Mouse (Mus musculus): ENCODE data around the gene Olfr1185-ps1. TPM values are rescaled to one million over a fixed set of nuclear protein-coding genes. Genes with fewer than 3 reads are reported as not detected.
"Not testable (repeated sequence)": the region's sequence is repeated elsewhere in the genome, so short reads cannot be mapped to it uniquely, and the experiment has no call there.

Olfr1185-ps1 gene
- not detected for total RNA-seq (2021)
- long read RNA-seq, experiment 1: 0 reads
- long read RNA-seq, experiment 2: 0 reads

GRCm38 (mm10) chr2:88493020-88493419 lies at the start of gene Olfr1185-ps1:
Olfr1185-ps1 (plus strand) TSS chr2:88493320.
- Histone ChIP-seq H3K27ac (no peak within 1 kb of the TSS), H3K4me3 (no peak within 1 kb of the TSS)
- no peak for DNase-seq (ENCODE audit: low spot score in 2 of 2)
- TF ChIP-seq CTCF (conservative IDR thresholded peaks at IDR 0.05): no peak

GRCm38 (mm10) chr2:88449031-88449430 lies 44.1 kb upstream of the Olfr1185-ps1 start, which contains the start of gene Gm13757:
Gm13757 (minus strand) TSS chr2:88449131.
- no peak for TF ChIP-seq CTCF (conservative IDR thresholded peaks at IDR 0.05)
- Histone ChIP-seq H3K27ac (no peak within 1 kb of the TSS), H3K4me3 (no peak within 1 kb of the TSS)
- DNase-seq (ENCODE audit: low spot score in 2 of 2): no peak

GRCm38 (mm10) chr2:88454567-88454966 lies 38.6 kb upstream of the Olfr1185-ps1 start, which contains the start of gene Olfr1183:
Olfr1183 (plus strand) TSS chr2:88454867.
- H3K27ac ChIP-seq; H3K4me3 ChIP-seq; DNase-seq (ENCODE audit: low spot score in 2 of 2): not testable (repeated sequence)

- DNase-seq (ENCODE audit: low spot score in 2 of 2): no peak
- no peak for TF ChIP-seq CTCF (conservative IDR thresholded peaks at IDR 0.05)
- no peak within 1 kb of the TSS for H3K4me3 ChIP-seq
Observed at GRCm38 (mm10) chr2:88483298-88483697, 9.8 kb upstream of the Olfr1185-ps1 start, which contains the start of gene Olfr1184. Olfr1184 (plus strand) TSS chr2:88483598.

GRCm38 (mm10) chr2:88518251-88518650 lies 25.1 kb downstream of the Olfr1185-ps1 start, which contains the start of gene Olfr1186:
Olfr1186 (plus strand) TSS chr2:88518551.
- TF ChIP-seq CTCF (conservative IDR thresholded peaks at IDR 0.05): no peak
- no peak for DNase-seq (ENCODE audit: low spot score in 2 of 2)
- H3K27ac ChIP-seq: no peak within 1 kb of the TSS
- no peak within 1 kb of the TSS for H3K4me3 ChIP-seq

More at GRCm38 (mm10) chr2:88483298-88483697, 9.8 kb upstream of the Olfr1185-ps1 start, which contains the start of gene Olfr1184:
- no peak within 1 kb of the TSS for H3K27ac ChIP-seq

GRCm38 (mm10) chr2:88525720-88526119 lies 32.6 kb downstream of the Olfr1185-ps1 start:
- Histone ChIP-seq H3K4me3 (no peak overlapping the region), H3K27ac (no peak overlapping the region)
- no peak for TF ChIP-seq CTCF (conservative IDR thresholded peaks at IDR 0.05)
- no peak for DNase-seq (ENCODE audit: low spot score in 2 of 2)

Other genes with a start within 250 kb of the Olfr1185-ps1 start
- gene Olfr1173, start 213.4 kb upstream of the Olfr1185-ps1 start, total RNA-seq (2021): not detected
- not detected for gene Olfr1174-ps, start 178.2 kb upstream of the Olfr1185-ps1 start, total RNA-seq (2021)
- gene Olfr1175-ps, start 166.1 kb upstream of the Olfr1185-ps1 start, total RNA-seq (2021): not detected
- gene Olfr1176, start 156.6 kb upstream of the Olfr1185-ps1 start, total RNA-seq (2021): not detected
- not detected for gene Olfr1177-ps, start 146.8 kb upstream of the Olfr1185-ps1 start, total RNA-seq (2021)
- gene Olfr1178, start 106.3 kb upstream of the Olfr1185-ps1 start, total RNA-seq (2021): not detected
- gene Olfr1179, start 86.9 kb upstream of the Olfr1185-ps1 start, total RNA-seq (2021): not detected
- gene Olfr1180, start 74.2 kb upstream of the Olfr1185-ps1 start, total RNA-seq (2021): not detected
- gene Olfr1181, start 67.1 kb upstream of the Olfr1185-ps1 start, total RNA-seq (2021): not detected
- gene Gm13757, start 44.2 kb upstream of the Olfr1185-ps1 start, total RNA-seq (2021): not detected
- not detected for gene Olfr1183, start 38.5 kb upstream of the Olfr1185-ps1 start, total RNA-seq (2021)
- gene Olfr1184, start 9.7 kb upstream of the Olfr1185-ps1 start, total RNA-seq (2021): not detected
- not detected for gene Olfr1186, start 25.2 kb downstream of the Olfr1185-ps1 start, total RNA-seq (2021)
- gene Olfr1188, start 63.6 kb downstream of the Olfr1185-ps1 start, total RNA-seq (2021): not detected
- not detected for gene Olfr1189, start 93.1 kb downstream of the Olfr1185-ps1 start, total RNA-seq (2021)
- gene Olfr1191-ps1, start 147.2 kb downstream of the Olfr1185-ps1 start, total RNA-seq (2021): under 1 TPM in 1 of 2 experiments, not detected in 1; 0.08 TPM
- gene Olfr1192-ps1, start 155.2 kb downstream of the Olfr1185-ps1 start, total RNA-seq (2021): not detected
- gene Olfr1193, start 182.3 kb downstream of the Olfr1185-ps1 start, total RNA-seq (2021): not detected
- not detected for gene Olfr1195, start 195.9 kb downstream of the Olfr1185-ps1 start, total RNA-seq (2021)
- not detected for gene Olfr1196, start 211.3 kb downstream of the Olfr1185-ps1 start, total RNA-seq (2021)
- gene Olfr1197, start 239.0 kb downstream of the Olfr1185-ps1 start, total RNA-seq (2021): not detected

Measured in layer of hippocampus, adult 2 months (tissue).